Mouse (Mus musculus): ENCODE measurements around the gene Syt12.

GRCm38 (mm10) chr19:4521426-4522050, 44.3 kb upstream of the Syt12 start:
- TF ChIP-seq POLR2A (IDR thresholded peaks at IDR 0.05; ENCODE audit: borderline replicate concordance, insufficient read depth, low read length) (no peak), CTCF (IDR thresholded peaks at IDR 0.05; ENCODE audit: borderline replicate concordance, insufficient read depth, low read depth, low read length) (no peak)

Measured in cerebellum, adult 2 months (tissue).